Mouse (Mus musculus) limb, embryonic 11.5 days (tissue): ENCODE results near the gene Bcl7b. TPM values are rescaled to one million over a fixed set of nuclear protein-coding genes. Genes with fewer than 3 reads are reported as not detected.

ENCODE experiments used
- ATAC-seq: fragments of 200-750 bp; cut with Nextera tagmentation; 2 replicates; pipeline ENCODE4 v1.8.0; 2017; ENCODE audit warnings: low read depth; ENCODE audit not compliant: insufficient number of reproducible peaks, low FRiP score, low TSS enrichment
- DNase-seq: peaks from one replicate; pipeline ENCODE4 v3.0.0-alpha.2; 2015; ENCODE audit warnings: low spot score
- H3K27ac ChIP-seq: fragments of 300-500 bp; sonication (generic); replicated peaks from 2 replicates; pipeline ENCODE4 v1.5.1; 2014; ENCODE audit warnings: low read depth, mild to moderate bottlenecking, low read length
- H3K27me3 ChIP-seq: fragments of 300-500 bp; sonication (generic); 2 replicates; pipeline ENCODE4 v1.6.1; 2014; ENCODE audit warnings: mild to moderate bottlenecking, low read length, mixed read lengths; ENCODE audit not compliant: control insufficient read depth, insufficient read depth
- H3K36me3 ChIP-seq: fragments of 300-500 bp; sonication (generic); 2 replicates; pipeline ENCODE4 v1.6.1; 2014; ENCODE audit warnings: mild to moderate bottlenecking, low read length, moderate library complexity, mixed read lengths; ENCODE audit not compliant: control insufficient read depth, insufficient read depth
- H3K4me1 ChIP-seq: fragments of 300-500 bp; sonication (generic); 2 replicates; pipeline ENCODE4 v1.6.1; 2014; ENCODE audit warnings: low read length, mixed read lengths; ENCODE audit not compliant: control insufficient read depth, insufficient read depth
- H3K4me2 ChIP-seq: fragments of 300-500 bp; sonication (generic); 2 replicates; pipeline ENCODE4 v1.6.1; 2014; ENCODE audit warnings: low read depth, mild to moderate bottlenecking, moderate library complexity; ENCODE audit not compliant: severe bottlenecking
- H3K4me3 ChIP-seq: fragments of 300-500 bp; sonication (generic); 2 replicates; pipeline ENCODE4 v1.5.1; 2014; ENCODE audit warnings: low read depth, low read length
- H3K9ac ChIP-seq: fragments of 300-500 bp; sonication (generic); 2 replicates; pipeline ENCODE4 v1.6.1; 2014; ENCODE audit warnings: mild to moderate bottlenecking, low read length
- H3K9me3 ChIP-seq: fragments of 300-500 bp; sonication (generic); 2 replicates; pipeline ENCODE4 v1.6.1; 2016; ENCODE audit warnings: low read length; ENCODE audit not compliant: control insufficient read depth
- WGBS: fragments of 180-500 bp; shearing (Covaris S2); extraction: QIAGEN DNeasy Blood & Tissue Kit; methylation state at CpG from one replicate; pipeline ENCODE4 v1.1.7; 2014; 5-methylcytosine and 5-hydroxymethylcytosine counted together
- polyA plus RNA-seq: library from polyadenylated mRNA; unstranded; fragments of >200 nt; fragmentation: Nextera tagmentation; extraction: Ambion mirVana; gene quantifications from 2 replicates; pipeline ENCODE4 v1.2.1, GENCODE M21; 2014

Bcl7b gene
- polyA plus RNA-seq, 1 experiment from 2014 or later = 45.6 TPM

GRCm38 (mm10) chr5:135186231-135186620 is 18.1 kb downstream of the Bcl7b start:
- Histone ChIP-seq H3K27ac (peak overlapping the region; percentile 97), H3K9me3 (no peaks in the 10 kb centered on the region), H3K27me3 (no peaks in the 10 kb centered on the region), H3K4me2 (peak overlapping the region; percentile 50), H3K4me1 (peaks cover 14% of the 10 kb centered on the region), H3K9ac (peak overlapping the region; percentile 99), H3K4me3 (peak overlapping the region; percentile 99), H3K36me3 (peaks cover 4% of the 10 kb centered on the region; the same call in 1 of the 2 replicates)
- WGBS = 21% methylated on average over 10 of the region's 10 CpGs
- ATAC-seq (no peak), DNase-seq (no peak)

- DNase-seq = peak; percentile 97
- Histone ChIP-seq H3K27ac (peak within 1 kb of the TSS; percentile 97), H3K9ac (peak within 1 kb of the TSS; percentile 99), H3K27me3 (no peaks in the 10 kb centered on the region), H3K4me2 (peak within 1 kb of the TSS; percentile 73), H3K4me1 (peaks cover 14% of the 10 kb centered on the region), H3K4me3 (peak within 1 kb of the TSS; percentile 99), H3K36me3 (peaks cover 3% of the 10 kb centered on the region; the same call in 1 of the 2 replicates), H3K9me3 (no peaks in the 10 kb centered on the region)
- ATAC-seq = peak; percentile 98
- under 1% methylated on average over 57 of the region's 57 CpGs for WGBS
Measured at GRCm38 (mm10) chr5:135186621-135187348, 18.7 kb downstream of the Bcl7b start, which contains the start of gene Baz1b. TSS of gene Baz1b (plus strand) at chr5:135187264.

GRCm38 (mm10) chr5:135187349-135188213 is 19.5 kb downstream of the Bcl7b start:
- Histone ChIP-seq H3K9ac (peak overlapping the region; percentile 99), H3K36me3 (no peaks in the 10 kb centered on the region), H3K4me3 (peak overlapping the region; percentile 99), H3K27ac (peak overlapping the region; percentile 97), H3K9me3 (no peaks in the 10 kb centered on the region), H3K4me1 (peaks cover 14% of the 10 kb centered on the region), H3K27me3 (no peaks in the 10 kb centered on the region), H3K4me2 (peak overlapping the region; percentile 73)
- WGBS = under 1% methylated on average over 91 of the region's 102 CpGs
- ATAC-seq (peak; percentile 69), DNase-seq (no peak)

- Histone ChIP-seq H3K36me3 (no peaks in the 10 kb centered on the region; the same call in 1 of the 2 replicates), H3K4me3 (peak overlapping the region; percentile 99)
- WGBS = 1% methylated on average over 8 of the region's 8 CpGs
Measured at GRCm38 (mm10) chr5:135188214-135188554, 20.1 kb downstream of the Bcl7b start.

GRCm38 (mm10) chr5:135189281-135190022 is 21.4 kb downstream of the Bcl7b start:
- Histone ChIP-seq H3K4me2 (peak overlapping the region; percentile 73), H3K4me3 (peak overlapping the region; percentile 99), H3K9ac (peak overlapping the region; percentile 99), H3K27me3 (no peaks in the 10 kb centered on the region), H3K36me3 (peaks cover 2% of the 10 kb centered on the region; the same call in 1 of the 2 replicates), H3K9me3 (no peaks in the 10 kb centered on the region), H3K4me1 (peaks cover 14% of the 10 kb centered on the region), H3K27ac (no peak overlapping the region)
- DNase-seq = no peak
- 78% methylated on average over 2 of the region's 2 CpGs for WGBS
- ATAC-seq = no peak

More at GRCm38 (mm10) chr5:135188214-135188554, 20.1 kb downstream of the Bcl7b start:
- peak; percentile 26 for DNase-seq
- Histone ChIP-seq H3K4me2 (peak overlapping the region; percentile 73), H3K27me3 (no peaks in the 10 kb centered on the region), H3K9me3 (no peaks in the 10 kb centered on the region), H3K9ac (peak overlapping the region; percentile 99), H3K4me1 (peaks cover 14% of the 10 kb centered on the region), H3K27ac (peak overlapping the region; percentile 97; the same call in 1 of the 2 replicates)
- no peak for ATAC-seq

- DNase-seq (peak; percentile 81), ATAC-seq (no peak)
- no peaks in the 10 kb centered on the region for H3K27me3 ChIP-seq
- peaks cover 14% of the 10 kb centered on the region for H3K4me1 ChIP-seq
- H3K4me2 ChIP-seq = no peak overlapping the region
- 46% methylated on average over 2 of the region's 2 CpGs for WGBS
- no peak overlapping the region for H3K4me3 ChIP-seq
- H3K9ac ChIP-seq = no peak overlapping the region
- peaks cover 4% of the 10 kb centered on the region for H3K36me3 ChIP-seq
- no peaks in the 10 kb centered on the region for H3K9me3 ChIP-seq
- no peak overlapping the region for H3K27ac ChIP-seq
Measured at GRCm38 (mm10) chr5:135191620-135192019, 23.5 kb downstream of the Bcl7b start.

- Histone ChIP-seq H3K9ac (no peak overlapping the region), H3K4me2 (no peak overlapping the region), H3K36me3 (peaks cover 4% of the 10 kb centered on the region), H3K4me1 (peaks cover 14% of the 10 kb centered on the region), H3K27ac (no peak overlapping the region), H3K9me3 (no peaks in the 10 kb centered on the region), H3K4me3 (no peak overlapping the region), H3K27me3 (no peaks in the 10 kb centered on the region)
- no peak for ATAC-seq
- 93% methylated on average over 1 of the region's 1 CpGs for WGBS
- DNase-seq = no peak
Measured at GRCm38 (mm10) chr5:135192431-135192830, 24.3 kb downstream of the Bcl7b start.

GRCm38 (mm10) chr5:135196367-135196766 is 28.3 kb downstream of the Bcl7b start:
- no peak overlapping the region for H3K27ac ChIP-seq
- no peak overlapping the region for H3K9ac ChIP-seq
- 88% methylated on average over 6 of the region's 6 CpGs for WGBS
- H3K9me3 ChIP-seq = no peaks in the 10 kb centered on the region
- H3K4me3 ChIP-seq = no peak overlapping the region
- no peak overlapping the region for H3K4me2 ChIP-seq
- H3K27me3 ChIP-seq = no peaks in the 10 kb centered on the region
- DNase-seq (no peak), ATAC-seq (no peak)
- no peaks in the 10 kb centered on the region; the same call in 1 of the 2 replicates for H3K4me1 ChIP-seq
- H3K36me3 ChIP-seq = peaks cover 12% of the 10 kb centered on the region
